ENCODE assay signal across 9 mouse cellular contexts in genomic region chr6:34154202-34154601, GRCm38 (mm10). TPM values are rescaled to one million over a fixed set of nuclear protein-coding genes. Genes with fewer than 3 reads are reported as not detected.
A peak's percentile ranks its signal among the peaks of the same experiment; 100 is the strongest.
DNase-seq lines count a peak whose midpoint lies in the region; ATAC-seq and TF ChIP-seq lines count a peak whose summit lies in the region.
"Had no signal": no experiment of that assay in that cellular context is flagged by ENCODE, and none has a peak within 500 bp of the region (broad histone marks: within the 10 kb centered on the region; RNA-seq: fewer than 3 reads in every experiment).

No protein-coding gene starts in this region.

- TF ChIP-seq POLR2A in thymus, adult 2 months (IDR thresholded peaks at IDR 0.05; ENCODE audit: control insufficient read depth, extremely low read depth, insufficient read depth, low read length, poor library complexity): no peak

- H3K9ac ChIP-seq in kidney, embryonic 15.5 days: no peak overlapping the region
- H3K9ac ChIP-seq: limb, embryonic 12.5 days had no signal

- H3K27ac ChIP-seq in thymus, adult 2 months (ENCODE audit: control insufficient read depth, insufficient read depth, low read length): 0 out of 2 replicates have a peak overlapping the region, but pooled peaks have one; percentile 16
- H3K27ac ChIP-seq in kidney, embryonic 15.5 days: peak overlapping the region; percentile 66
- H3K27ac ChIP-seq: limb, embryonic 12.5 days had no signal

- no peaks in the 10 kb centered on the region for H3K27me3 ChIP-seq in thymus, adult 2 months (ENCODE audit: control insufficient read depth, insufficient read depth, low read length)
- H3K27me3 ChIP-seq in kidney, embryonic 15.5 days: no peaks in the 10 kb centered on the region

- H3K4me3 ChIP-seq in thymus, adult 2 months (ENCODE audit: control insufficient read depth, insufficient read depth, low read length): no peak overlapping the region
- H3K4me3 ChIP-seq in kidney, embryonic 15.5 days (replicated peaks): no peak overlapping the region
- H3K4me3 ChIP-seq: limb, embryonic 12.5 days had no signal

- peaks cover 21% of the 10 kb centered on the region for H3K36me3 ChIP-seq in thymus, adult 2 months (ENCODE audit: control insufficient read depth, insufficient read depth, low read length)
- peaks cover 24% of the 10 kb centered on the region for H3K36me3 ChIP-seq in kidney, embryonic 15.5 days

- peaks cover 51% of the 10 kb centered on the region for H3K4me1 ChIP-seq in thymus, adult 2 months (replicated peaks; ENCODE audit: control insufficient read depth, insufficient read depth, low read length)
- peaks cover 51% of the 10 kb centered on the region for H3K4me1 ChIP-seq in kidney, embryonic 15.5 days

- no peaks in the 10 kb centered on the region for H3K9me3 ChIP-seq in kidney, embryonic 15.5 days (replicated peaks)
- H3K9me3 ChIP-seq: limb, embryonic 12.5 days had no signal

- no peak overlapping the region for H3K4me2 ChIP-seq in kidney, embryonic 15.5 days
- H3K4me2 ChIP-seq: limb, embryonic 12.5 days had no signal

- WGBS in thymus, adult 2 months: 69% methylated on average over 3 of the region's 3 CpGs
- 20% methylated on average over 3 of the region's 3 CpGs for WGBS in kidney, embryonic 15.5 days

- DNase-seq in adrenal gland, adult 2 months: peak; percentile 46
- no peak for DNase-seq in adrenal gland, postnatal 4 days (ENCODE audit: low spot score in 2 of 2)
- no peak for DNase-seq in thymus, adult 2 months
- no peak for DNase-seq in thymus, postnatal 0 days (ENCODE audit: low spot score)
- DNase-seq in lung, postnatal 25 days (ENCODE audit: low spot score): peak; percentile 45
- DNase-seq in spleen, postnatal 4 days (ENCODE audit: low spot score in 2 of 2): no peak
- DNase-seq in urinary bladder, postnatal 10 days (ENCODE audit: low spot score): no peak

- TF ChIP-seq CTCF in thymus, adult 2 months (IDR thresholded peaks at IDR 0.05; ENCODE audit: borderline replicate concordance, control insufficient read depth, extremely low read depth, insufficient read depth, low read length, poor library complexity): no peak

- ATAC-seq in kidney, embryonic 15.5 days (replicated peaks; ENCODE audit: low FRiP score): peak; percentile 35; the same call in 1 of the 2 replicates

RNA-seq across cellular contexts. Expression of gene Slc35b4, which starts 22.7 kb away (rescaled TPM):
- 10 to 100 TPM; 25.0 to 46.9 TPM for total RNA-seq in adrenal gland, adult 2 months (2021)
- polyA plus RNA-seq in adrenal gland, adult 2 months (2012; rRNA removed): 9.6 and 11.7 TPM in 2 replicates
- 10 to 100 TPM; 26.9 to 35.9 TPM for total RNA-seq in adrenal gland, postnatal 4 days (2021)
- polyA plus RNA-seq in thymus, adult 2 months (2012; rRNA removed): 49.6 and 50.3 TPM in 2 replicates
- polyA plus RNA-seq in thymus, postnatal 0 days (2015; fragmentation: Nextera tagmentation; extraction: Ambion mirVana): 77.9 and 88.7 TPM in 2 replicates
- 63.8 and 64.4 TPM in 2 replicates for polyA plus RNA-seq in kidney, embryonic 15.5 days (2015; fragmentation: Nextera tagmentation; extraction: Ambion mirVana)

Comparison
In these comparisons a context has a peak if more than half of its experiments do, and no peak if none do; other contexts are left out.
1. DNase-seq: peak in adrenal gland, adult 2 months (single experiment) and lung, postnatal 25 days (single experiment); none in adrenal gland, postnatal 4 days (0 of 2), thymus, adult 2 months (single experiment), thymus, postnatal 0 days (single experiment), spleen, postnatal 4 days (0 of 2) and urinary bladder, postnatal 10 days (single experiment).